Mouse (Mus musculus) left cerebral cortex, postnatal 36 days (tissue): Measurements from ENCODE around the gene Trim80. TPM values are rescaled to one million over a fixed set of nuclear protein-coding genes. Genes with fewer than 3 reads are reported as not detected.
A peak's percentile ranks its signal among the peaks of the same experiment; 100 is the strongest.
"Not testable (repeated sequence)": the region's sequence is repeated elsewhere in the genome, so short reads cannot be mapped to it uniquely, and the experiment has no call there.

ENCODE experiments used
- DNase-seq, 2 experiments: peaks; one replicate each; pipeline ENCODE4 v3.0.0; 2021 to 2022; ENCODE audit warnings: low spot score in 2 of 2, mixed read lengths in 1 of 2
- intact Hi-C: fragments of 180-260 bp; cut with DNase I; formaldehyde crosslinking; loops from one replicate; pipeline ENCODE4 v1.15.1; 2025
- total RNA-seq, 2 experiments: library from RNA; stranded (reverse); gene quantifications; 2 replicates each; pipeline ENCODE4 v1.2.3; 2021

The Trim80 gene
- total RNA-seq, 2 experiments from 2014 or later: not detected

DNA sequence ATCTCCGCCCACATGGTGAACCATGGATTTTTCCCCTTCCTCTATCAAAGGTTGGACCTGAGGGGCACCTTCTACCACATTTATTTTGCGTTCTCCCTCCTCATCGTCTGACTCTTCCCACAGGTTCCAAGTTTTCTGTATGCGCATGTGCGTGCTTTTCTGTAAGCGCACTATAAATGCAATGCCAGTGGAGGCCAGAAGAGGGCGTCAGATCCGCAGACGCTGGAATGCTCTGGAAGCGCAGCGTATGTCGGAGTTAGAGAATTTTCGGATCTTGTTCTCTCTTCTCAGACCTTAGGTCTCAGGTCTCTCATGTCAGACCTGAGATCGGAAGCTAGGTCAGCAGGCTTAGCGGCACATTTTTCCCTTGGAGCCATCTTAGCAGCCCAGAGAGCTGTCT, 15.3 kb downstream of the Trim80 start:
- DNase-seq: no peak
- intact Hi-C loops: no loop called here

DNA sequence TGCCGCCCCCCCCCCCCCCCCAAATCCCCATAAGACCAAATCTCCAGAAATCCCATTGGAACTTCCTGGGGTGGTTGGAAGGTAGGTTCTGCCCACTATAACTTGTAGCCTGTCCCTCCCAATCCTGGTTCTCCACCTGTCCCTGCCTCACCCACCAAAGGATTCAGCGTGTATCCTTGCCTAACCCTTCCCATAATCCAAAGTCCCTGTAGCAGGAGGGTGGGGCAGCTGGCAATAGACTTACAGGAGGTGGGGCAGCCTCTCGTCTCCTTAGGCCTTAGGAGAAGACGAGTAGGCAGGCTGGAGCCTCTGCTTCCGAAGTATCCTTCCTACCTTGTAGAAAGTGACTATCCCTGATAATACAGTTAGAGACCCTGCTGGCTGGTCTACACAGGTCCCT, 15.8 kb downstream of the Trim80 start:
- DNase-seq: no peak
- intact Hi-C loops: no loop called here

DNA sequence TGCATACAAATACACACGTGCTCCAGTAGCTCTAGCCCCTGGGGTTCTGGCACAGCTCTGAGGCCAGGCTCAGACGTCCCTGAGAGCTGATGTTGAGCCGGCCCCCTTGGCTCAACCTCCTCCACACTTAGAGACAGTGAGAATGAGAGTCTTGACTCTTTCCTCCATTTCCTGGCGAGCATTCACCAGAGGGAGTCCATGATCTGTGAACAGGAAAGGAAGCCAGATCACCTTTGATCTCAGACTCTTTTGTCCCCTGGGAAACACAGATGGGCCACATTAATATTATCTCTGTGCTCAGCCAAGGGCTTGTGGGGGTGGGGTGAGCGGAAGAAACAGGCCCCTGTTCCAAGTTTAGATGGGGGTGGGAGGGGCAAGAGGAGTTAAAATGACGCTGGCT, 17.1 kb downstream of the Trim80 start:
- no peak for DNase-seq
- intact Hi-C loops: no loop called here

DNA sequence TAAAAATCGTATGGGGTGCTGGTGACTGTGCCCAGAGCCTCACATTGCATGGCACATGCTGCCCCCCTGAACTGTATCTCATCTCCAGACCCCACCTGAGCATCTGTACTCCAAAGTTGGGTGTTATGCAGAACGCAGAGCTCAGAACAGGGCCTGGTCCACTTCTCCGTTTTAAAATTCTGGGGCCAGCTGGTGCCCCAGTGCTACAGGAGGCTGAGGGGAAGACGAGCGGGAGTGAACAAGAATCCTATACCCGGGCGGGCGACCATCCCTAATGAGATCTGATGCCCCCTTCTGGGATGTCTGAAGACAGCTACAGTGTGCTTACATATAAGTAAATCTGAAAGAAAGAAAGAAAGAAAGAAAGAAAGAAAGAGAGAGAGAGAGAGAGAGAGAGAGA, 20.6 kb downstream of the Trim80 start:
- no peak for DNase-seq
- intact Hi-C loops: no loop called here

DNA sequence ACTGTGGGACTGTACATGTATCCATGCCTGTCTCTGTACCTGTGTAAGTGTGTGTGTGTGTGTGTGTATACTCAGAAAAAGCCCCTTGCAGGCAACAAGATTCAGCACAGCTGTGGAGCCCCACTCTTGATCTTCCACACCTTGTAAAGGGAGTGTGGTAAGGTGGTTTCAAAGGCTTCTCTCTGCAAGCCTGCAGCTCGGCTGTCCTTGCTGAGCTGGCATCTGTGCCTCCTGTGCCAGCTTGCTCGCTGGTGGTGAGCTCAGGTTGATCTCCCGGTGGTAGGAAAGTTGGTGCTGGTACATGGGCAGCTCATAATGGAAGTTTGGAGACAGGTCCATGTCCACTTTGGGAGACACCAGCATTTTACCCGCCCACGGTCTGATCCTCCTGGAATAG, 21.5 kb downstream of the Trim80 start:
- intact Hi-C loops: no loop called here
- DNase-seq: no peak

DNA sequence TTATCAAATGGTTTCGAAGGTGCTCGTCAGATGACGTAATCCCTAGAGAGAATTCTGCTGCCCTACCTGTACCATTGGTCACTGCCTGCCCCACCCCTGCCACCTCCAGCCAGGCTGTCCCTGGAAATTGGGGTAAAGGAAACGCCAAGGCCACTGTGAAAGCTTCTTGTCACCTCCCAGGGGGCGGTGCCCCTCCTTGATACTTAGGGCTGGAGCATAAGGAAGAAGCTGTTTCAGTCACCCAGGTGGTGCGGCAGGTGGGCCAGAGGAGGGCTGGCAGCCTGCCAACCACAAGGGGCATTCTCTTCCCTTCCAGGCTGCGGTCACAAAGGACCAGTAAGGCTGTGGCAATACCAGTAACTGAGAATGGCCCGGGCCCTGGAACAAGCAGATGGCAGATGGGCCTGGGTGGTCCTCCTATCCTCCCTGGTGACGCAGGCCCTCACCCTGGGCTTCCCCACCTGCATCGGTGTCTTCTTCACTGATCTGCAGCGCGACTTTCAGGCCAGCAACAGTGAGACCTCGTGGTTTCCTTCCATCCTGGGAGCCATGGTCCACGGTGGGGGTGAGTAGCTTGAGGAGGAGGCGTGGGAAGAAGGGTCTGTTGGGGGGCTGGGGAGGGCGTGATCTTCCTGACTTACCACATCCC, 22.0 kb downstream of the Trim80 start, which contains the start of gene Slc16a5:
Slc16a5 (plus strand) TSS at position 232 of the 649 bp plus-strand sequence.
- DNase-seq: no peak
- intact Hi-C loops: no loop called here

DNA sequence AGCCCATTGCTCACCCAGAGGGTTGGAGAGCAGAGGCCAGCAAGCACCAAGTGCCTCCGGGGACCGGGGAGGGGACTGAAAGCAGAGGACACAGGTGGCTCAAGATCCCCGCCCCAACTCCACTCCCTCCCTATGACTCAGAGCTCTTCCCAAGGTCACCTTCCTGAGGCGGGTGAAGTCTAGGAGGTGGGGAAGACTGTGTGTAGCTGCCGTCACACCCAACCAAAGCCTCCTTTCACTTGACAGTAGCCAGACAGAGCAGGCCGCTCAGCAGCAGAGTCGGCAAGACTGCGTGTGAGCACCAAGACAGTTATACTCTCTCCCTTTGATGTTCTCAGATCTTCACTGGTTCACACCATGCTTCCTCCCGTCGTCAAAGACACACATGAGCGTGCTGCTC, 23.1 kb downstream of the Trim80 start:
- intact Hi-C loops: no loop called here
- no peak for DNase-seq

DNA sequence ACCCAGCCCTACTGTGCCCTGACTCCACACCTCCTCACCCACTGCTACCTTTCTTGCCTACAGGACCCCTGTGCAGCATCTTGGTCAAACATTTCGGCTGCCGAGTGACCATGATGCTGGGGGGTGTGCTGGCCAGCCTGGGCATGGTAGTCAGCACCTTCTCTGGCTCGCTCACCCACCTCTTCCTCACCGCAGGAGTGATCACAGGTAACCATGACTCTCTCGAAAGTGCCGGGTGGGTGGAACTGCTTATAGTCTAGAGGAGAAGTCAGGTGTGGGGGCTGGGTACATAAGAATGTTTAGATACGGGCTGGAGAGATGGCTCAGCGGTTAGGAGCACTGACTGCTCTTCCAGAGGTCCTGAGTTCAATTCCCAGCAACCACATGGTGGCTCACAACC, 24.5 kb downstream of the Trim80 start:
- intact Hi-C loops: no loop called here
- no peak for DNase-seq

DNA sequence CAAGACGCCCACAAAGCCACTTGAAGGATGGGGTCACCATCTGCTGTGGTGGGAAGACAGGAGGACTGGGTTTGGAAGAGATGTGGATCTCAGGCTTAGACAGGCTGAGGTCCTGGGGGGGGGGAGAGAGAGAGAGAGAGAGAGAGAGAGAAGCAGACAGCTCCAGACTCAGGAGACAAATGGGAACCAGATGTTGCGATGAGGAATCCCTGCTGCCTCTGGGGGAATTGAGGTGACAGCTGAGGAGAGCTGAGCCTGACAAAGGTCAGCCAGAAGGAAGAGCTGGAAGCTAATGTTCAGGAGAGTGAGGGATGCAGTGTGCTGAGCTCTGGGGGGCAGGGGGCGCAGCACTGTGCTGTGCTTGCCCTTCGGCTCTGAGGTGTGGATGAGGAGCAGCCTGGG, 26.9 kb downstream of the Trim80 start:
- intact Hi-C loops: no loop called here

DNA sequence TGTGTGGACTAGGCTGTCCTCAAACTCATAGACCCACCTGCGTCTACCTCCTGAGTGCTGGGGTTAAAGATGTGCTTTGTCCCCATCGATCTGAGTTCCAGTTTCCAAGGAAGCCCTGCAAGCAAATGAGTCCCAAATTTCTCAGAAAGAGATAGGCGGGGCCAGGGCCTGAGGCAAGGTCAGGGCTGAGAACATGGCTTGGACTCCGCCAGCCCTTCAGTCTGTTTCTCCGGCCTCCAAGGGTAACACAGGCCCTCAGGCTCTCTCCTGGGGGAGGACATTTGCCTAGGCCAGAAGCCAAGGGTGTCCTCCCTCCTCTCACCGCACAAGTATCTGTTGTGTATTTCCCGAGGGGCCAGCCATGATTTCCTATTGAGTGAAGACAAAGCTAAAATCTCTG, 31.8 kb downstream of the Trim80 start:
- DNase-seq: no peak
- intact Hi-C loops: loop anchor here (5.0 kb wide), 1 partner anchor 115 kb away; no protein-coding TSS in a partner anchor

More for the DNA sequence above, 26.9 kb downstream of the Trim80 start:
- DNase-seq: no peak

DNA sequence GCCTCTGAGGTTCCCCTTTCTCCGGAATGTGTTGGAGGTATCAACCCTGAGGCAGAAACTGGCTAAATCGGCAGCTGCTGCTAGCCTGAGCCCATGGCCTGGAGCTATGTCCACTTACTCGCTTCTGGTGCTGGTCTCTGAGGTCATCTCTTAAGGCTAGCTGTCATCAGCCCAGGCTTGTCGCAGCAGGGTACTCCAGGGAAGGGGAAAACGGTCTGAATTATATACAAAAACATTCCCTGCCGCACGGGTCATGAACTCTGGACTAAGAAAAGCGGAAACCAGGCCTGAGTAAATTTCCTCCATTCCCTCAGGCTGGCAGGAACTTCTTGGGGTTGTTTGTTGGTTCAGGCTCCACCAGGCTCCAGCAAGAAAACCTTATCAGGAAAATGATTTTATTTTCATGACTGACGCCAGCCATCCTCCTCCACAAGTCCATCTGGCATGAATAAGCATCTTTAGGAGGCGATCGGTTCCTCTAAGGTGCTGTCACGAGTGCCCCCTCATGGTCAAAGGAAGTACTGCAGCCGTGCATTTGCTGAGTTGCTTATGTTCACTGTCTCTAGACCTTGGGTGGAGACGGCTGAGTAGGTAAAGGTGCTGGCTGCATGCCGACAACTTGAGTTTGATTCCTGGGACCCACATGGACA, 33.4 kb downstream of the Trim80 start:
- peak; percentile 93 to 97 for DNase-seq
- intact Hi-C loops: loop anchor here (2.0 to 5.0 kb wide), 3 partner anchors 45 to 116 kb away; partner anchors contain the start of gene Kctd2

DNA sequence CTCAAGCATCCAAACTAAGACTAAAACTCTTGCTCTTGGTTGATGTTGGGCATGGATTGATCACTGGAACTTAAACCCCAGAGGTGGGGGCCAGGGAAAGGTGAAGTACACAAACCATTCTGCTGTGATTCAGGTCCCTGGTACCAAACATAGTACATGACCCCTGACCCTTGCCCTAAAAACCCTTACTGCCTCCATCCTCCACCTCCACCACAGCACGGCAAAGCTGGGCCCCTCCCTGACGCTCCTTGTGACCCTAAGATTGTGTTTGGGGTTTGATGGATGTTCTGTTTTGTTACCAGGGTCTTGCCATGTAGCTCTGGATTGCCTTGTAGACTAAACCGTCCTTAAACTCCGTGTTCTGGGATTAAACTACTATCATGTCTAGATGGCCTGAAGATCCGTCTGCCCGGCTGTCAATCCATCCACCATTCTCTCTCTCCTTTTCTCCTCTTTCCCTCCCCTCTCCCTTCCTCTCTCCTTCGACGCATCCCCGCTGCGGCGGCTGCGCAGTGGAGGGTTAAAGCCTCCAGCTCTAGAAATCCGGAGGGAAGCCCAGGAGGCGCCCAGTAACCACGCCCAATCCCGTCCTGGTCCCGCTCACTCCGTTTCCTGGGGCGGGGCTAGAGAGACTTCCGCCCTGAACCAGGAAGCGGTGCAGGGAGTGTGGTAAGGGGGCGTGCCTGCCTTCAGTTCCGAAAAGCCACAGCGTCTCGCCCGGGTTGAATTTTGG, 34.8 kb downstream of the Trim80 start, which contains the start of gene Armc7:
Armc7 (plus strand) TSS at position 643 of the 733 bp plus-strand sequence.
- DNase-seq: peak; percentile 91 to 92
- intact Hi-C loops: loop anchor here (2.0 kb wide), 2 partner anchors 46 to 54 kb away; partner anchors contain the start of gene Kctd2

DNA sequence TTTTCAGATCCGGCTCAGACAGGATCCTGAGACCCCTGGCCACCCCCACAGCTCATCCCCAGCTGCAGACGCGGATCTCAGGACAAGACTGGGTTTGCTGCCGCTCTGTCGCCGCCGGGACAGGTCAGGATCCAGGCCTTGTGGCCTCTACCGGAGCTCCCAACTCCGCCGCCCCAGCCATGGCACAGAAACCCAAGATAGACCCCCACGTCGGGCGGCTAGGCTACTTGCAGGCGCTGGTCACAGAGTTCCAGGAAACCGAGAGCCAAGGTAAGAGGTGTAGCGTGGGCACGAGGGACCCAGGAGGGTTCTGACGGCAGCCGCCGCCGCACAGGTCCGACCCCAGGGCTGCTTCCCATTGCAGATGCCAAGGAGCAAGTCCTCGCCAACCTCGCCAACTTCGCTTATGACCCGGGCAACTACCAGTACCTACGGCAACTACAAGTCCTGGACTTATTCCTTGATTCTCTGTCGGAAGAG, 35.5 kb downstream of the Trim80 start:
- no peak for DNase-seq
- intact Hi-C loops: loop anchor here (2.0 kb wide), 2 partner anchors 47 to 55 kb away; partner anchors contain the start of gene Kctd2

DNA sequence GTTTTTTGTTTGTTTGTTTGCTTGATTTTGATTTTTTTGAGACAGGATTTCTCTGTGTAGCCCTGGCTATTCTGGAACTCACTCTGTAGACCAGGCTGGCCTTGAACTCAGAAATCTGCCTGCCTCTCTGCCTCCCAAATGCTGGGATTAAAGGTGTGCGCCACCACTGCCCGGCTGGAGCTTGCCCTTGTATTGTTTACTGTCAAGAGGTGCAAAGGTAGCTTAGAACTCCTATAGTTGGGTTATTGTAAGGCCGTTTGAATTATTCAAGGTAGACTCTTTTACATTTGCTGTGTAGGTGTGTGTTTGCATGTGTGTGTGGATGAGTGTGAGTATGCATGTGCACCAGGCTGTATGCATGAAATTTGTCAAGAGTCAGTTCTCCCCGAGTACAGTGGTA, 36.3 kb downstream of the Trim80 start:
- not testable (repeated sequence) for DNase-seq

DNA sequence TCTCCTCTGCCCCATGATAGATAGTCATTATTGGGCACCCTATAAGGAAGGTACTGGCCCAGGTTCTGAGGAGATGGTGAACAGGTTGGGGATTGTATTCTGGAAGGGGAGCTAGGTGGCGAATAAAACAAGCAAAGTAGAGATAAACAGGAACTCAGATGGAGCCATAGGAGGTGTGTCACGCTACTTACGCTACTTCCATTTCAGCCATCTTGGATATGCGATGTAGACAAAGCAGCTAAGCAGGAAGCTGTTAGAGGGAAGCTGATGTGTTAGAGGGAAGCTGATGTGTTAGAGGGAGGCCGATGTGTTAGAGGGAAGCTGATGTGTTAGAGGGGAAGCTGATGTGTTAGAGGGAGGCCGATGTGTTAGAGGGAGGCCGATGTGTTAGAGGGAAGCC, 37.0 kb downstream of the Trim80 start:
- intact Hi-C loops: not testable (repeated sequence)

More for the DNA sequence above, 36.3 kb downstream of the Trim80 start:
- intact Hi-C loops: not testable (repeated sequence)

DNA sequence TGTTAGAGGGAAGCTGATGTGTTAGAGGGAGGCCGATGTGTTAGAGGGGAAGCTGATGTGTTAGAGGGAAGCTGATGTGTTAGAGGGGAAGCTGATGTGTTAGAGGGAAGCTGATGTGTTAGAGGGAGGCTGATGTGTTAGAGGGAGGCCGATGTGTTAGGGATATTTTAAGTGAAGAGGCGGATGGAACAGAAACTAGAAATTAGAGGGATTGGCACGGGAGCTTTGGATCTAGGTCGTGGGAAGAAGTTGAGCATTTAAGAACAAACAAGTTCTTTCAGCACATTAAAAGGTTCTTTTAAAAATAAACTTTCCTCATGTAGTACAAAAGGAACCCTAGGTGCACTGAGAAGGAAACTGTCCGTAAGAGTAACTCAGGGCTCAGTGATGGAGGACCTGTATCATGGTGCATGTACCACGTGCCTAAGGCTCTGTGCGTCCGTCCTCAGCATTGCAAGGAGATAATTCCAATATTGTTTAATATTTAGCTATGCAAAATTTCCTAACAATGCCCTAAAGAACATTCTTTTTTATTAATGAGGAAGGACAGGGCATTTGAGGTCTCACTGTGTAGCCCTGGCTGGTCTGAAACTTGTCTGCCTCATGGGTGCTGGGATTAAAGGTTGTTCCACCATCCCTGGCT, 38.1 kb downstream of the Trim80 start:
- DNase-seq: no peak
- intact Hi-C loops: no loop called here

More for the DNA sequence above, 37.0 kb downstream of the Trim80 start:
- DNase-seq: not testable (repeated sequence)

DNA sequence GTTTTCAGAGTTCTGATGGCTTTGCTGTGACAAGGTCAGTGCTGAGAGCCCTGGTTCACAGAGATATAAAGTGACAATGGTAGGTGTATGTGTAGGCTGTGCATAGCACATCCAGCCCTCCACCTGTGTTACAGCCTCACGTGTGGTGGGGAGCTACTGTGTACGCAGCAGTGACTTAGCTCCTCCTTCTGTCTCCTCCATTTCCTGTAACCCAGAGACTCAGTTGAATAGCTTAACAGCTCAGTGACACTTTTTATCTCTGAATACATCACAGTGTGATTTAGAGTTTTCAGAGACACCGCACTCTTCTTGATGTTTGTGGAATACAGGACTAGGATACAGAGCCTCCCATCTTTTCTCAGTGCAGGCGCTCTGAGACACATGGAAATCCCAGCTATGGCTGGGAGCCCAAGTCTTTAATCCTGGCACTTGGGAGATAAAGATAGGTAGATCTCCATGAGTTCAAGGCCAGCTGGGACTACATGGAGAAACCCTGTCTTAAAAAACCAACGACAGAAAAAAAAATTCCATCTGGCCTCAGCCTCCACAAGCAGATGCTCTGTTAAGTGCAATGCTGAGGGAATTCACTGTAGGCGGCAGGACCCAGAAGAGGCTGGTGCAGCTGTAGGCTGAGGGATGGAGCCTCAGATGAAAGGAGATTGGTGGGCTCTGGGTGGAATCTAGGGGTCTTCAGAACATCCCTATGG, 41.4 kb downstream of the Trim80 start:
- DNase-seq: peak; percentile 64 to 74
- intact Hi-C loops: no loop called here

DNA sequence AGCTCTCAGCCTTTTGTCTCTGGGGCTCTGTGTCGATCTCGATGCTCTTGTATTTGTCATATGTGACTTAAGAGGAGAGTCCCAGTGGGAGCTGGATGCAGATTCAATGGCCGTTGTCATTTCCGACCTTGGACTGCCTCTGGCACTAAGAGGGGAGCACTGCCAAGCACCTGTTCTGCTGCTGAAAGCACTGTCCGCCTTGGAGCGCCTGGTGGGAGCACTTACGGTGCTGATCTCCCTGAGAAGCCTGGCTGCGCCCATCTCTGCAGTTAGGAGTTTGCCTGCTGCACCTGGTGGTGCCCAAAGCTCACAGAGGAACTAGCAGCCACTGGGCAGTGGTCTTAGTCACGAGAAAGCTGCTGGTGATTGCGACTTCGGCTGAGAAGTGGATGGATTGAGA, 42.9 kb downstream of the Trim80 start:
- no peak for DNase-seq
- intact Hi-C loops: no loop called here

DNA sequence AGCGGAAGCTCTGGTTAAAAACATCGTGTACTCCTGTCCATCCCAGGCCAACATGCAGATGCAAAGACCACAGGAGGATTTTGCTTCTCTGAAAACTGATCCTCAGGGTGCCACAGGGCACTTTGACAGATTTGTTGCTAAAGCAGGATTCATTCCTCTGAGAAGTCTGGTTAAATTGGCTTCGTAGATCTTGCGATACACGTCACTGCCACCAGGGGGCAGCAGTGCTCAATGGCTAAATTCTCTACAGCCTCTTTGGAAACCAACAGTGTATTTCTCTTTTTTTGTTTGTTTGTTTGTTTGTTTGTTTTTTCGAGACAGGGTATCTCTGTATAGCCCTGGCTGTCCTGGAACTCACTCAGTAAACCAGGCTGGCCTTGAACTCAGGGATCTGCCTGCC, 43.4 kb downstream of the Trim80 start:
- peak; percentile 76 to 78 for DNase-seq
- intact Hi-C loops: no loop called here
